Mouse (Mus musculus): ENCODE results near the gene F2rl3.

F2rl3 gene

GRCm38 (mm10) chr8:72762306-72762705 lies 626 bp downstream of the F2rl3 start:
- in situ Hi-C loops (cut with MboI; ENCODE audit: low sequenced_read_pairs) = no loop called here

- in situ Hi-C loops (cut with MboI; ENCODE audit: low sequenced_read_pairs) = no loop called here
Measured at GRCm38 (mm10) chr8:72765696-72766095, 4.0 kb downstream of the F2rl3 start.

GRCm38 (mm10) chr8:72766777-72767176 lies 5.1 kb downstream of the F2rl3 start:
- in situ Hi-C loops (cut with MboI; ENCODE audit: low sequenced_read_pairs) = no loop called here

GRCm38 (mm10) chr8:72777797-72778196 lies 16.1 kb downstream of the F2rl3 start:
- in situ Hi-C loops (cut with MboI; ENCODE audit: low sequenced_read_pairs) = no loop called here

GRCm38 (mm10) chr8:72780644-72781043 lies 19.0 kb downstream of the F2rl3 start:
- in situ Hi-C loops (cut with MboI; ENCODE audit: low sequenced_read_pairs) = no loop called here

- in situ Hi-C loops (cut with MboI; ENCODE audit: low sequenced_read_pairs) = no loop called here
Measured at GRCm38 (mm10) chr8:72801583-72801982, 39.9 kb downstream of the F2rl3 start.

GRCm38 (mm10) chr8:72812690-72813089 lies 51.0 kb downstream of the F2rl3 start:
- in situ Hi-C loops (cut with MboI; ENCODE audit: low sequenced_read_pairs) = no loop called here

Data from CH12F3 (cell line).